Mouse (Mus musculus): ENCODE measurements at regions not wholly inside any gene's neighbourhood (a gene's known extent, or its start where the extent isn't known, plus 50 kb on each side); places are given as distances from the start of the nearest gene placed in this dataset.

DNA sequence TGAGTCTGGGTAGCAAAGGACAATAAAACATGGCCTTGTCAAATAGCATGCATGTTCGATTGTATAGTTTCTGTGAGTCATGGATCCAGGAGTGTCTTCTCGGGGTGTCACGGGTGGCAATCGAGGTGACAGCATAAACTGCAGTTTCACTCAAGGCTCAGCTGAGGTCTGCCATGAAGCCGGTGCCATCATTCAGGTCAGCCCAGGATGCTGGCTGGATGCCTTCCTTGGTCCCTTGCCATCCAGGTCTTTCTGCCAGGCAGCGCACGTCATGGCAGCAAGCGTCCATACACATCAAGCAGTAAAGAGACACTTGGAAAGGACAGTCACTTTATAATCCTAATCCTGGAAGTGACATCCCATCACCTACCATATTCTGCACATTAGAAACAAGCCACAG lies 242.4 kb downstream of the Gm4791 start:
- in situ Hi-C loops (cut with MboI; ENCODE audit: low pct_unique_long_range_greater_than_20kb in 1 of 2, low sequenced_read_pairs in 2 of 2, unreplicated experiment in 1 of 2): no loop called here

DNA sequence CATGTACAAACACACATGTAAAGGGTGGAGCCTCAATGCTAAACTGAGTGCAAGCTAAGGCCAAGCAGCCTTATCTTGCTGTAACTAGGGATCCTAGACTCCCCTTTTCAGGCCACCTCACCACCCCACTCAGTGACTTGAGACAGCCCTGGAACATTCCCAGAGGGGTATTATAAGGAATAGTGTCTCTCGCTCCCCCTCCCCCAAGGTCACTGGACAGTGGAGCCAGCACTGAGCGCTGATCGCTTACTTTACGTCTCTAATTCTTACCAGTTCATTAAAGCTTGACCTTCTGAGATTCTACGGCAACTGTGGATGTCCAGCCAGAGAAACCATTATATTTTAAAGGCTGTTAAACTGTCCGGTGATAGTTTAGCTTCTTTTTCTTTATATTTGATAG lies 243.5 kb downstream of the Gm4791 start:
- in situ Hi-C loops (cut with MboI; ENCODE audit: low pct_unique_long_range_greater_than_20kb in 1 of 2, low sequenced_read_pairs in 2 of 2, unreplicated experiment in 1 of 2): no loop called here

DNA sequence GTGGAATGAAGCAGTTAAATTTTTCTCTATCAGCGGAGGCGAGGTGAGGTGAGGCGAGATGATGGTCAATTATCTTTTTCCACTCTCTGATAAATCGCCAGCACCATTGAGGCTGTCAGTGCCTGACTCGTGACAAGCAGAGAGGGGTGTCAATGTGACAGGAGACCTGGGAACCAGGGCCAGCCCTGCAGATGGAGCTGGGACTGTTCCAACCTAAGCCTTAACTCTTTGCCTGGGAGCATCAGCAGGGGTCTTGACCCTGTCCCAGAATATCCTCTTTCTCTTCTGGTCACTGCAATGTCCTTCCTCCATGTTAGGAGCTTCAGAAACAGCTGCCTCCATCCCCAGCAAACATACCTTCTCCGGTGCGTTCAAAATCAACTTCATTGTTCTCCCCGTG lies 244.0 kb downstream of the Gm4791 start:
- in situ Hi-C loops (cut with MboI; ENCODE audit: low pct_unique_long_range_greater_than_20kb in 1 of 2, low sequenced_read_pairs in 2 of 2, unreplicated experiment in 1 of 2): no loop called here

DNA sequence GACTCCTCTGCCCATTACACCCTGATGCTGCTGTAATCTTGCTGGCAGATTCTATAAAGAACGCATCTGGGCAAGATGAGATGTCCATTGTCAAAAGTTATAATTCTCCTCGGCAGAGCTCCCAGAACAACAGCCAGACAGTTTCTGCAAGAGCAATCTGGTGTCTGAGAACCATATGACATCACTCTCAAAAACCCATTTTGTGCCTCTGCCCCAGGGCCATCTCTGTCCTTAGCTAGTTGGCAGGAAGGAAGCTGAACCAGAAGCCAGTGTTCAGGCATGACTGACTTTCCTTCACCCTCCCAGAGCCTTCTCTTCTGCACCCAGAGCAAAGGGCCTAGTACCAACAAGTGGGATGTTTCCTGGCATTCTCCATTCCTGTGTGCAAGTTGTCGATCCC lies 250.5 kb downstream of the Gm4791 start:
- in situ Hi-C loops (cut with MboI; ENCODE audit: low pct_unique_long_range_greater_than_20kb in 1 of 2, low sequenced_read_pairs in 2 of 2, unreplicated experiment in 1 of 2): no loop called here

DNA sequence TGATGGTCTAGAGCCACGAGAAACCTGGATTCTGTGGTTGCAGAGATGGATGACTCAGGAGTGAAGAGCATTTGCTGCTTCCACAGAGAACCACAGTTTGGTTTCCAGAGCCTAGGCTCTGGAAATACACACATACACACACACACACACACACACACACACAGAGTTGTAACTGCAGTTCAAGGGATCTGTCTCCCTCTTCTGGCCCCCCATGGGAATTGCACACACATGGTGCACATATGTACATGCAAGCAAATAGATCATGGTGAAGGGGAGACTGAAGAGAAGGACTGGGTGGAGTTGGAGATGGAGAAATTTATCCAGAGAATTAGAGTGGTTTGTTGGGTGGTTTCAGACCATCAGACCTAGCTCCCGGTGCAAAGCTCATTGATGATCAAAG lies 252.6 kb downstream of the Gm4791 start:
- in situ Hi-C loops (cut with MboI; ENCODE audit: low pct_unique_long_range_greater_than_20kb in 1 of 2, low sequenced_read_pairs in 2 of 2, unreplicated experiment in 1 of 2): no loop called here

DNA sequence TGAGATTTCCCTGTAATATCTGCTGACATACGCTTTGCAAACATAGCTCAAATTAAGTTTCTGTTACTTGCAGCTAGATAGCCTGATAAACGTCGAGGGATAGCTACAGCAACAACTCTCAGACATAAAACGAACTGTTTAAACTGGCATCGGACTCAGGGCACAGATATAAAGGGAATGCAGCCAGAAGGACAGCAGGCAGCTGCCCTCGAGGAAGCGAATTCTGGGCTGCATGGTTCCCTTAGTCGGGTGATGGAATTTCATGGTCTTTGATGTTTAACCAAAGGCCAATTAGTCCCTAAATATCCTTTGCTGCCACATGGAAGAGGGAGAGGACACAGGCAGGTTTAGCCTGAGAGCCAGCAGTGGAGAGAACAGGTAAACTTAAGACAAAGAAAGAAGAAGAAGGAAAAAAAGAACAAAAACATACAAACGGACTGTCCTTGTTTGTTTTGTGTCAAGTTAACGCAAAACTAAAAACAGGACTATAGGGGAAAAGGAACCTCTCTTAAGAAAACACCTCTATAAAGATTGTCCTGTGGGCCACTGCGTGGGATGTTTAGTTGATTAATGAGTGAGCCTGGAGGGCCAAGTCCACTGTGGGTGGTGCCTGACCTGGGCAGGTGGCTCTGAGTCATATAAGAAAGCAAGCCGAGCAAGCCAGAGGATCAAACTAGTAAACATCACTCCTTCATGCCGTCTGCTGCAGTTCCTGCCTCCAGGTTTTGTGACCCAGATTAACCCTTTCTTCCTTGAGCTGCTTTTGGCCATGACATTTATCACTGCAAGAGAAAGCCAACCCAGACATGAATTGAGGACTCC lies 255.5 kb downstream of the Gm4791 start:
- in situ Hi-C loops (cut with MboI; ENCODE audit: low pct_unique_long_range_greater_than_20kb in 1 of 2, low sequenced_read_pairs in 2 of 2, unreplicated experiment in 1 of 2): no loop called here

DNA sequence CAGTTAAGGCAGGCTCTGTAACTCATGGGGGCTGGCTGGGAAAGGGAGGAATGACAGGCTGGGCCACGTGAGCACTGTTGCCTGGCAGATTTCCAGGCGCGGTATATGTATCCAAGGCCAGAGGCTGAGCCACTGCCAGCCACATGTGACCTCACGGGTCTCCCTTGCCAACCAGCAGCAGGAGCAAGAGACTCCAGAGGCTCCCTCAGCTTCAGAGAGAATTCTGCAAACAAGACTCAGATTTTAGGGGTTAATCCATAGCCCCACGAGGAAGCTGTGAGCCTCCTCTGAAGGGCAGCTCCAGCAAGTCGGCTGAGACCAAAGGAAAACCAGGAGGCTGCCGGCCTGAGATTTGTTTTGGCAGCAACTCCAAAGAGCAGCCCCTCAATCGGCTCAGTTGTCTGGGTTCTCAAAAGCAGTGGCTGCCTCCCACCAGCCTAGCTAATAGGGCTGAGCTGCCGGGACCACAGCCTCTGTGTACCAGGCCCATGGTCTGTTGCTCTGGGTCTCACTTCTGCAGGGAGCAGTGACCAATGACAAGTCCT lies 264.0 kb upstream of the Cadm1 start:
- in situ Hi-C loops (cut with MboI; ENCODE audit: low pct_unique_long_range_greater_than_20kb in 1 of 2, low sequenced_read_pairs in 2 of 2, unreplicated experiment in 1 of 2): no loop called here

DNA sequence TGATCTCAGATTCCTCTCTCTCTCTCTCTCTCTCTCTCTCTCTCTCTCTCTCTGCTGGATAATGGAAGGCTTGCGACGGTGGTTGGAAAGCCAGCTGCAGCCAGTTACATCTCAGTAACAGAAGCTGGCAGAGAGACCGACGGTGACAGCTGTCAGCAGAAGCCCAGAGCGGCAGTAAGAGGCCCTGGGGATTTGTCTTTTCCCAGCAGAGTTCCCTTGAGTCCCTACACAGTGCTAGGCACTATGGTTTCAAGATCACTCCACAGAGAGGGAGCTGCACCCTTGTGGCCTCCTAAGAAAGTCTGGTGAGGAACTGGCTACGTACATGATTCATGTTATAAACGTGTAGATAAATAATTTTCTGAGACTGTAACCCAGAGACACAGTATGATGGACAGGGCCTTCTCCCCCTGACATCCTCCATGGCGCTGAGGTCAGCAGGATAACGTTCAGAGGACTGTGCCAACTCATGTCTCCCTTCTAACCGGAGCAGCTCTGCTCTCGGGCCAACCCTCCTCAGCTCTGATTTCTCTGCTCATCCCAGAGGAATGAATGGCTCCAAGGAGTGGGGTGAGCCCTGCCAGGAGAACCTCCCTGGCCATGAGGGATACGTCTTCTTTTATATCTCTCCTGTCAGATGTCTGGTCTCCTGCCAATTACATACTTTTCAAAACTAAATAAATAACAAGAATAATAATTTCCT lies 253.5 kb upstream of the Cadm1 start:
- in situ Hi-C loops (cut with MboI; ENCODE audit: low pct_unique_long_range_greater_than_20kb in 1 of 2, low sequenced_read_pairs in 2 of 2, unreplicated experiment in 1 of 2): loop anchor here in 1 of 2 experiments (25.0 kb wide), 1 partner anchor 436 kb away; no protein-coding TSS in a partner anchor

DNA sequence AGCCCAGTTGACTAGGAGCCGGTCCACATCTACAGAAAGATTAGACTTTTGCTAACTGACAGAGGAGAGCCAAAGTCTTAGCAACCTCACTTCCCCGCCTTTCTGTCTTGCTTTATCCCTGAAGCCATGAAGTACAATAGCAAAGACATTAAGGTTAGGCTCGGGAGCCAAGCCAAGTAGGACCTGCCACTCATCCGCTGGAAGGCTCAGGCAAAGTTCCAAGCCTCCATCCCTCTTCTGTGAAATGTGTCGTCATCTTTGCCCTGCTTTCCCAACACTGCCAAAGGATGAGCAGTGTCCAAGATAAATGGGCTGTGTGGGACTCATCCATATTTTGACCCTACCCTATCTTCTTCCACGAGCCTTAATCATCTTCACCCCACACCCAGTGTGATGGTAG lies 250.6 kb upstream of the Cadm1 start:
- in situ Hi-C loops (cut with MboI; ENCODE audit: low pct_unique_long_range_greater_than_20kb in 1 of 2, low sequenced_read_pairs in 2 of 2, unreplicated experiment in 1 of 2): loop anchor here in 1 of 2 experiments (25.0 kb wide), 1 partner anchor 433 kb away; no protein-coding TSS in a partner anchor

DNA sequence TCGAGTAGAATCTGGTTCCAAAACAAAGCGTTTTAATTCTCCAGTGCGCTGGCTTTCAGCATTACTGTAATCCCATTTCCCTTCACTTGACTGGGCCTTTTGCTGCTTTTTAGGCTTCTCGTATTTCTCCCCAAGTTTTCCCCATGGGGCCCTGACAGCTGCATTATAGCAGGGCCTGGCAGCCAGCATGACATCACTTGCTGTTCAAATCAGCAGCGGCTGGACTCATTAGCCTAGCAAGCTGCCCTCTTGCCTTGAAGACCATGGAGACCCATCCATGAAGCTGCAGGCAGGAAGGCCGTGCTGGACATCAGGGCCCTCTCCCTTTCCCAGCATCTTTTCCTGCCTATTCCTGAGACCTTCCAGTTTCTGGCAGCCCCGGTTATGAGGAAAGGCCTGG lies 249.8 kb upstream of the Cadm1 start:
- in situ Hi-C loops (cut with MboI; ENCODE audit: low pct_unique_long_range_greater_than_20kb in 1 of 2, low sequenced_read_pairs in 2 of 2, unreplicated experiment in 1 of 2): loop anchor here in 1 of 2 experiments (25.0 kb wide), 1 partner anchor 432 kb away; no protein-coding TSS in a partner anchor

DNA sequence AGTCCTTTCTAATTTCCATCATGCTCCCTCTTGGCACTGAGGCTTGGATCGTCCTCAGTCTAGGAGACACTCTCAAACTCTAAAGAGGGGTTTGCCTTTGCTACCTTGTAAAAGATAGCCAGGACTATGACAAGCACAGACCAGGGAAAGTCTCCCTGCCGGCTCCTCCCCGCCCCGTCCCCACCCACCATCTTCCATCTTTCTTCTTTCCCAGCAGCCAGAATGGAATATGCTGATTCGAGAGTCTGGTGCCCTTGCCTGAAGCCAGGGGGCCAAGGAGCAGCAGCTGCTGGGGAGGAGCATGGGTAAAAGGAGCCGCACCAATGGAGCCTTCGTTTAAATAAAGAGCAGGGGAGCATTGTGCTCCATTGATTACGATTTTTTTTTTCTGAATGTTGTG lies 249.4 kb upstream of the Cadm1 start:
- in situ Hi-C loops (cut with MboI; ENCODE audit: low pct_unique_long_range_greater_than_20kb in 1 of 2, low sequenced_read_pairs in 2 of 2, unreplicated experiment in 1 of 2): loop anchor here in 1 of 2 experiments (25.0 kb wide), 1 partner anchor 432 kb away; no protein-coding TSS in a partner anchor

DNA sequence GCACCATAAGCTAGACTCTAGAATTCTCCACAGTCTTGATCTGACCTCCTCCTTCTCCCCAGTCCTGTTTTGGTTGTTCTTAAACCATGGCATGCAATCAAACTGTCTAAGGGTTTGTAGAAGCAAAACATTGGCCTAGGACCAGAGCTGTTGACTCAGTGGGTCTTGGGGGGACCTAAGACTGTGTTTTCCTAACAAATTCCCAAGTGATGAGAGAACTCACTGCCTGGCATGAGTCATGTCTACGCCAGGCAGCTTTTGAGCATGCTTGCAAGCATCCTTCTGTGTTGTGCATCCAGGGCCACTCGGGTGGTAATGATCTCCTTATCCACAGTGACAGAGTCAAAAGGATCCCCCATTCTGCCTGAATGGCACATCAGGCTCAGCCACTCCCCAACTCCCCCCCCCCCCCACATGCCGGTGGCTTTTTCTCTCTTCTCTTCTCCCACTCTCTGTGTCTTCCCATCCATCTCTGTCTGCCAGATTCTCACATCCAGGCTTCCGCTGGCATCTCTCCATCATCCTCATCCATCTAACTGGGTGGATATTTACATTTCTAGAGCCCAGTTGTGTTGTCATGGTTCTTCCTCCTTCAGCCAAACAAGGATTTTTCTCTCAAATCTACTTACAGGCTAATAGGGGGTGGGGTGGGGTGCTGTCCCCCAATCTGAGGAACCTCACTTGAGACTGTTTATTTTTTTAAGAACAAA lies 246.1 kb upstream of the Cadm1 start:
- in situ Hi-C loops (cut with MboI; ENCODE audit: low pct_unique_long_range_greater_than_20kb in 1 of 2, low sequenced_read_pairs in 2 of 2, unreplicated experiment in 1 of 2): loop anchor here in 1 of 2 experiments (25.0 kb wide), 1 partner anchor 428 kb away; no protein-coding TSS in a partner anchor

DNA sequence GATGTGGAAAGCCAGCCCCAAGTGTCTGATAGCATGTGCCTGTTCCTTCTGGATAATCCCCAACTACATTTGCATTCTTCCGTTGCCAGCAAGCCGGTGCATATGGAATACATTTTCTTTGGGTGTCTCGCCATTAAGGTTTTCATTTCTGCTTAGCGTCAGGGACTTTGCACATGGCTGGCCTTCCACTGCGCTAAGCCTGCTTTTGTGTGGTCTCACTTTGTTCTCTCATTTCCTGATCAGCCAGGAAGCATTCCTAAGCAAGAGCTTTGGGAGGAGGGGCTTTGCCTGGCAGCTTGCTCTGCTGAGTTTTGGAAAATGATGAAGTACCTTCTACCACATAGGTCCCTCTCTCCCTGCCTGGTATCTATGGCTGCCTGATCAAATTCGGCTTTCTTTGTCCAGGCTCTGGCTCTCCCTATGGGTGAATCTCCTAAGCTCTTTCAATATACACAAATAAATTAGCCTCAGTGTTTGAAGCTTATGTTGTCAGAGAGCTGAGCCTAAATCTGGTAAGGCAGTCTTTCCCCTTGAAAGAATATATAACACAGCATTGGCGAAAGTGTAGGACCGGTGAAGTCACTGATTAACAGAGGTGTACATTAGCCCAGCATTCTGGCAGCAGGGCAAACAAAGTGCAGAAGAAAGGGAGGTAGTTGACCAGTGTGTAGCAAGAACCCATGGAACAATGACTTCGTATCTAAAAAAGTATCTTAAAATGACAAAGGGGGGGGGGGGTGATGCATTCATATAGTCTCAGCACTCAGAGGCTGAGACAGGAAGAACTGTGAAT lies 242.8 kb upstream of the Cadm1 start:
- in situ Hi-C loops (cut with MboI; ENCODE audit: low pct_unique_long_range_greater_than_20kb in 1 of 2, low sequenced_read_pairs in 2 of 2, unreplicated experiment in 1 of 2): loop anchor here in 1 of 2 experiments (25.0 kb wide), 1 partner anchor 425 kb away; no protein-coding TSS in a partner anchor

DNA sequence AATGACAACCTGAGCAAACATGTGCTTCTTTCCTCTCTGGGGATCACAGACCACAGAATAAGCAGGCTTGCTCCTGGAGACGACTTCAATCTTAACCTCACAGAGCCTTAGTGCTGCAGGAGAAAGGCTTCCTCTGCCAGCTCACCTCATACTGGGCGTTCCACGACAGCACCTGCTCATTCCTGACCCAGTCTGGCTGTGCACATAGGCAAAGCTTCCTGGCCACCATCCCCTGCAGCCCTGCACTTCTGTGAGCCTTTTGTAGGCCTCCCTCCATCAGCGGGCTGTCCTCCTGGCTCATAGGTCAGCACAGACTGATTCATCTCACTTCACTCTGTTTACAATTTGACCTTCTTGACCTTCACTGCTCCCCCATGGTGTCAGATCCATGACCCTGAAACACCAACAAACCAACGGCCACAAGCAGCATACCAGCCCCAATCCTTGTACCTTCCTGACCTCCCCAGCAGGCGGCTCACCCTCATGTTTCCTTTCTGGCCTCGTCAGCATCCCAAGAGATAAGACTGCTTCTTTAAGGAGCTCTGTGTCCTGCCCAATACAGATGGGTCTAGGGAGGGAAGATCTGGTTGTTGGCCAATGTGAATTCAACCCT lies 241.3 kb upstream of the Cadm1 start:
- in situ Hi-C loops (cut with MboI; ENCODE audit: low pct_unique_long_range_greater_than_20kb in 1 of 2, low sequenced_read_pairs in 2 of 2, unreplicated experiment in 1 of 2): loop anchor here in 1 of 2 experiments (25.0 kb wide), 1 partner anchor 424 kb away; no protein-coding TSS in a partner anchor

DNA sequence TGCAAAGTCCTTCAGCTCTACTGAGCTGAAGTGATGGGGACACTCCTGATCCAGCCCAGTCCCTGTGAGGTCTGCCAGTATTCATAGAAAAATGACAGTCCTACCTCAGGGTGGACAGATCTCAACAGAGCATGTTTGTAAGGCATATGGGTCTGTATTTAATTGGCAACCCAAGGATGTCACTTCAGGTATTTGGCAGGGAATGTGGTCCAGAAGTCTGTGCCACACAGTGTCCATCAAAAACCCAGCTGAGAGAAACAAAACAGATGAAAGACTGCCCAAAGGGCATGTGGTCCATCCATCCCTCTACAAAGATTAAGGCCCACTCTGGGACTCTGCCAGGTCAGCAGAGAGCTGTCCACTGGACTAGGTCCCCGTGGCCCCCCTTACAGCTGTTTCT lies 229.3 kb upstream of the Cadm1 start:
- in situ Hi-C loops (cut with MboI; ENCODE audit: low pct_unique_long_range_greater_than_20kb in 1 of 2, low sequenced_read_pairs in 2 of 2, unreplicated experiment in 1 of 2): no loop called here

DNA sequence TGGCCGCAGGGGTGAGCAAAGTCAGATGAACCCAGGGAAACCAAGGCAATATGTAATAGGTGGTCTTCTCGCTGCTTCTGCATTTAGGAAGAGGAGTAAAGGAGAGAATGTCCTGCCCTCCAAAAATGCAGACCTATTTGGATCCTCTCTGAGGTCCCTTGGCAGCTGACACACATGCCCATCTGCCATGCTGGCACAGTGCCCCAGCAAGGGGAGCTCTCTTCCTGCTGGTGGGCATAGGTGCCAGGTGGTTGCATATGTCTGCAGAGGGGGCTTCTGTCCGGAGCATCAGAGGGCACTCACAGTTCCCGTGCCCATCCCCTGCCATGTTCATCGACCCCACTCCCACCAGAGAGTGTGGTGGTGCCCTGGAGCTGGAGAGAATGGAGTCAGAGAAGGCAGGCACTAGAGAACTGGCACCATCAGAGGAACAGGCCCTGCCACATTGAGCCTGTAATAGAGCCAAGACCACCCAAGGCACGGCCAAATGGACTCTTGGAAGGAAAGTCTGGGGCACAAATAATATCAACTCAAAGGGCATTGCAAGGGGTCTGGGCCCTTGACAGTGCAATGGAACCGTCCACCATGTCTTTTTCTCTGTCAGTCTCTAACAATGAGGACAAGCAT lies 222.7 kb upstream of the Cadm1 start:
- in situ Hi-C loops (cut with MboI; ENCODE audit: low pct_unique_long_range_greater_than_20kb in 1 of 2, low sequenced_read_pairs in 2 of 2, unreplicated experiment in 1 of 2): no loop called here
